Mouse (Mus musculus): ENCODE results near the gene Cntrl. TPM values are rescaled to one million over a fixed set of nuclear protein-coding genes. Genes with fewer than 3 reads are reported as not detected.

Gene Cntrl
- total RNA-seq, 1 experiment = 22.3 TPM

DNA sequence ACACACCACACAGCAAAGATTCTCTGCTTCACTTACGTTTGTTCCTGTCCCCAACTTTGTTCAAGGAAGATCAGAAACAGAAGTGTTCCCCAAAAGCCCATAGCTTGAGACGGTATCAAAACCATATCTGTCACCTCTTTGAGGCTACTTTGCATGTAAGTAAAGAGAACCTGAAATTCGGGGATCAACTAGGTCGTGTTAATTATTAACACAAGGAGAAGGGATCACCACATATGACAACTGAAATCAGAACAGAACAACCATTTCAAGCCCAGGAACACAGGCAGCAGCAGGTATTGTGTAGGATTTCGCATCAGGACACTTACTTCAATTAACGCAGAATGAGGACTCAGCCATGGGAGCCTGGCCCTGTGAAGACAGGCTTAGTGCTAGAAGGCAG, 8.8 kb upstream of the Cntrl start:
- Histone ChIP-seq H3K9me3 (ENCODE audit: control insufficient read depth, insufficient read depth, low read depth, low read length) (no peaks in the 10 kb centered on the region), H3K36me3 (ENCODE audit: control insufficient read depth, insufficient read depth, low read length, poor library complexity, severe bottlenecking) (no peaks in the 10 kb centered on the region), H3K27ac (ENCODE audit: insufficient read depth, low read depth, low read length, poor library complexity, severe bottlenecking) (no peak overlapping the region), H3K4me1 (ENCODE audit: control insufficient read depth in 2 of 2, insufficient read depth in 2 of 2, low read length in 2 of 2, poor library complexity in 1 of 2) (no peaks in the 10 kb centered on the region), H3K4me3 (ENCODE audit: insufficient read depth in 1 of 2, low read depth in 1 of 2, low read length in 2 of 2, poor library complexity in 1 of 2, severe bottlenecking in 1 of 2) (no peak overlapping the region), H3K9ac (ENCODE audit: insufficient read depth, low read depth, low read length, poor library complexity, severe bottlenecking) (no peak overlapping the region)
- no peak for DNase-seq (ENCODE audit: low read depth, low spot score)
- in situ Hi-C loops (cut with MboI; ENCODE audit: low sequenced_read_pairs in 2 of 2, unreplicated experiment in 2 of 2) = loop anchor here in 1 of 2 experiments (25.0 kb wide), 1 partner anchor 263 kb away; the partner anchor contains the start of genes Fbxw2 and Gm34653
- no peak for TF ChIP-seq MAFK (IDR thresholded peaks at IDR 0.05; ENCODE audit: insufficient read depth, low read depth, low read length)
- TF ChIP-seq CHD2 (IDR thresholded peaks at IDR 0.05; ENCODE audit: low read depth, low read length) = no peak
- no peak for TF ChIP-seq ZNF384 (IDR thresholded peaks at IDR 0.05; ENCODE audit: low read depth, low read length)
- TF ChIP-seq HCFC1 (IDR thresholded peaks at IDR 0.05; ENCODE audit: borderline replicate concordance, insufficient read depth, low read length) = no peak
- TF ChIP-seq ZC3H11A (IDR thresholded peaks at IDR 0.05; ENCODE audit: borderline replicate concordance, low read depth, low read length) = no peak

DNA sequence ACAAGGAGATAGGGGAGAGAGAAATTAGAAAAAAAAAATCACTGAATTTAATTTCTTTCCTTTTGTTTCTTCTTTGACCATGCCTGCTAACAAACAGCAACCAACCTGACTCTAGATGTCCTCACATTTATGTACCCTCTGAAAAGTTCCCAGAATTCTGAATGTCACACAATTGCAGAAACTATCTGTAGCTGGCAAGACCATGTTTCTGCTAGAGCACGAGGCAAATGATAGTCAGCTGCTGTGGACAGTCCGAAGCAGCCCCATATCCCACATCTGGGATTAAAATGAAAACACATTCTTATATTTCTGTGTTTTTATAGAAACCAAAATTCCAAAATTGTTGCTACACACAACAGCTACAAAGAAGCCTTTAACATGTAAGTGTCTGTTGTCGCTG, 7.8 kb upstream of the Cntrl start, which contains the start of gene AI182371:
Gene AI182371 (minus strand): TSS at position 101 of the 400 bp plus-strand sequence.
- in situ Hi-C loops (cut with MboI; ENCODE audit: low sequenced_read_pairs in 2 of 2, unreplicated experiment in 2 of 2) = loop anchor here in 1 of 2 experiments (25.0 kb wide), 1 partner anchor 264 kb away; the partner anchor contains the start of genes Fbxw2 and Gm34653
- Histone ChIP-seq H3K27ac (ENCODE audit: insufficient read depth, low read depth, low read length, poor library complexity, severe bottlenecking) (no peak within 1 kb of the TSS), H3K36me3 (ENCODE audit: control insufficient read depth, insufficient read depth, low read length, poor library complexity, severe bottlenecking) (no peaks in the 10 kb centered on the region), H3K9me3 (ENCODE audit: control insufficient read depth, insufficient read depth, low read depth, low read length) (no peaks in the 10 kb centered on the region), H3K9ac (ENCODE audit: insufficient read depth, low read depth, low read length, poor library complexity, severe bottlenecking) (no peak within 1 kb of the TSS), H3K4me1 (ENCODE audit: control insufficient read depth in 2 of 2, insufficient read depth in 2 of 2, low read length in 2 of 2, poor library complexity in 1 of 2) (no peaks in the 10 kb centered on the region), H3K4me3 (ENCODE audit: insufficient read depth in 1 of 2, low read depth in 1 of 2, low read length in 2 of 2, poor library complexity in 1 of 2, severe bottlenecking in 1 of 2) (no peak within 1 kb of the TSS)
- no peak for DNase-seq (ENCODE audit: low read depth, low spot score)
- TF ChIP-seq MAFK (IDR thresholded peaks at IDR 0.05; ENCODE audit: insufficient read depth, low read depth, low read length) (no peak), HCFC1 (IDR thresholded peaks at IDR 0.05; ENCODE audit: borderline replicate concordance, insufficient read depth, low read length) (no peak), CHD2 (IDR thresholded peaks at IDR 0.05; ENCODE audit: low read depth, low read length) (no peak), ZC3H11A (IDR thresholded peaks at IDR 0.05; ENCODE audit: borderline replicate concordance, low read depth, low read length) (no peak), ZNF384 (IDR thresholded peaks at IDR 0.05; ENCODE audit: low read depth, low read length) (no peak)

DNA sequence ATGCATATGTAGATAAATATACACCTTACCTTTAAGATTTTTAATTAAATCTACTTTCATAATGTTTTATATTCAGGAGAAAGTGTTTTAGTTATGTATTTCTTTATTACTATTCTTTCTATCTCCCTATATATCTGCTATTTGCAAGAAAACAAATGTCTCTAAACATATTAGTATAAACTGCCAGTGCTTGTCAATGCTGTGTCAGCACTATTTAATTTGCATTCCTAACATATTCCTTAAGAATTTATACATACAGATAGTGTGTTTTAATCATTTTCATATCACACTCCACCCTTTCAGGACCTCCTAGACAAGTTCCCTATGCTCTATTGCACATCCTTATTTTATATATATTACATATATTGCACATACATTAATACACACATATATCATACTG, 6.5 kb upstream of the Cntrl start:
- DNase-seq (ENCODE audit: low read depth, low spot score) = no peak
- H3K4me3 ChIP-seq (ENCODE audit: insufficient read depth in 1 of 2, low read depth in 1 of 2, low read length in 2 of 2, poor library complexity in 1 of 2, severe bottlenecking in 1 of 2) = no peak overlapping the region
- H3K9ac ChIP-seq (ENCODE audit: insufficient read depth, low read depth, low read length, poor library complexity, severe bottlenecking) = no peak overlapping the region
- H3K27ac ChIP-seq (ENCODE audit: insufficient read depth, low read depth, low read length, poor library complexity, severe bottlenecking) = no peak overlapping the region
- no peaks in the 10 kb centered on the region for H3K9me3 ChIP-seq (ENCODE audit: control insufficient read depth, insufficient read depth, low read depth, low read length)
- H3K4me1 ChIP-seq (ENCODE audit: control insufficient read depth in 2 of 2, insufficient read depth in 2 of 2, low read length in 2 of 2, poor library complexity in 1 of 2) = no peaks in the 10 kb centered on the region
- in situ Hi-C loops (cut with MboI; ENCODE audit: low sequenced_read_pairs in 2 of 2, unreplicated experiment in 2 of 2) = loop anchor here in 1 of 2 experiments (25.0 kb wide), 1 partner anchor 265 kb away; the partner anchor contains the start of genes Fbxw2 and Gm34653
- TF ChIP-seq CHD2 (IDR thresholded peaks at IDR 0.05; ENCODE audit: low read depth, low read length) (no peak), MAFK (IDR thresholded peaks at IDR 0.05; ENCODE audit: insufficient read depth, low read depth, low read length) (peak; percentile 81)
- H3K36me3 ChIP-seq (ENCODE audit: control insufficient read depth, insufficient read depth, low read length, poor library complexity, severe bottlenecking) = no peaks in the 10 kb centered on the region

DNA sequence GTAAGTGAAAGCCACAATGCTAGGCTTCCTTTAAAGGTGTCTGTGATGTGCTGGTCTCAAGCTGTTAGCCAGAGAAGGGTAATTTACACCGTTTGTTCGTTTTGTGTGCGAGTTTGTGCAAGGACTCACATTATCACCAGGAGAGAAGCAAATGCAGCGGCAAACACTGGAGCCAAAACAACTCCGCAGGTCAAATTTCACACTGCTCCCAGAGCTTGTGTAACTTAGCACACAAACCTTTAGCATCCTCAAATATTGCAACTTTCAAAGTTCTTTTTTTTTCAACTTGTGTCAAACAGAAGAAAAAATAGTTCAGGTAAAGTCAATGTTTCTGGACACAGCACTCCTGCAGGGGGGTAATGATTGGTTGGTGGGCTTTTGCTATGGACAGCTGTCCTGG, 5.7 kb upstream of the Cntrl start:
- TF ChIP-seq ZC3H11A (IDR thresholded peaks at IDR 0.05; ENCODE audit: borderline replicate concordance, low read depth, low read length) (no peak), MAFK (IDR thresholded peaks at IDR 0.05; ENCODE audit: insufficient read depth, low read depth, low read length) (no peak), ZNF384 (IDR thresholded peaks at IDR 0.05; ENCODE audit: low read depth, low read length) (no peak)
- H3K9ac ChIP-seq (ENCODE audit: insufficient read depth, low read depth, low read length, poor library complexity, severe bottlenecking) = no peak overlapping the region
- no peaks in the 10 kb centered on the region for H3K9me3 ChIP-seq (ENCODE audit: control insufficient read depth, insufficient read depth, low read depth, low read length)
- H3K36me3 ChIP-seq (ENCODE audit: control insufficient read depth, insufficient read depth, low read length, poor library complexity, severe bottlenecking) = no peaks in the 10 kb centered on the region
- no peak overlapping the region for H3K4me3 ChIP-seq (ENCODE audit: insufficient read depth in 1 of 2, low read depth in 1 of 2, low read length in 2 of 2, poor library complexity in 1 of 2, severe bottlenecking in 1 of 2)
- DNase-seq (ENCODE audit: low read depth, low spot score) = no peak
- H3K27ac ChIP-seq (ENCODE audit: insufficient read depth, low read depth, low read length, poor library complexity, severe bottlenecking) = no peak overlapping the region
- no peaks in the 10 kb centered on the region for H3K4me1 ChIP-seq (ENCODE audit: control insufficient read depth in 2 of 2, insufficient read depth in 2 of 2, low read length in 2 of 2, poor library complexity in 1 of 2)
- in situ Hi-C loops (cut with MboI; ENCODE audit: low sequenced_read_pairs in 2 of 2, unreplicated experiment in 2 of 2) = loop anchor here in 1 of 2 experiments (25.0 kb wide), 1 partner anchor 266 kb away; the partner anchor contains the start of genes Fbxw2 and Gm34653

DNA sequence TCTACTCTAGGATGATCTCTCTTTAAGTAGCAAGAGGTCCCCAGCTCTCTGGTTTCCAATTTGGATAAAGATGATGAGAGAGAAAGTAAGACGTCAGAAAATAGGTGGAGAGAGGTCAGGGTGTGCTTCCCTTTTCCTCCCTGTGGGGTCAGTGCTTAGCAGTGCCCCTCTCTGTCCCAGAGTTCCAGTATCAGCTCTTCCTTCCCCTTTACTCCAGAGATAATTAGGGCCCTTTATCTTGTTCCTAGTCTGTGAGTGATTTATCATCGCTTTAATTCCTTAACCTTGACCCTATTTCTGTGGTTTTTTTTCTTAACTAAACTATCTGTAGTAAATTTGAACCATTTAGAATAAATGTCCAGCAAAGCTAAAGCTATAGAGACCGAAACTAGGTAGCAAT, 4.4 kb upstream of the Cntrl start:
- Histone ChIP-seq H3K9me3 (ENCODE audit: control insufficient read depth, insufficient read depth, low read depth, low read length) (no peaks in the 10 kb centered on the region), H3K27ac (ENCODE audit: insufficient read depth, low read depth, low read length, poor library complexity, severe bottlenecking) (no peak overlapping the region), H3K36me3 (ENCODE audit: control insufficient read depth, insufficient read depth, low read length, poor library complexity, severe bottlenecking) (no peaks in the 10 kb centered on the region), H3K4me1 (ENCODE audit: control insufficient read depth in 2 of 2, insufficient read depth in 2 of 2, low read length in 2 of 2, poor library complexity in 1 of 2) (no peaks in the 10 kb centered on the region), H3K4me3 (ENCODE audit: insufficient read depth in 1 of 2, low read depth in 1 of 2, low read length in 2 of 2, poor library complexity in 1 of 2, severe bottlenecking in 1 of 2) (no peak overlapping the region), H3K9ac (ENCODE audit: insufficient read depth, low read depth, low read length, poor library complexity, severe bottlenecking) (no peak overlapping the region)
- in situ Hi-C loops (cut with MboI; ENCODE audit: low sequenced_read_pairs in 2 of 2, unreplicated experiment in 2 of 2) = loop anchor here in 1 of 2 experiments (25.0 kb wide), 1 partner anchor 268 kb away; the partner anchor contains the start of genes Fbxw2 and Gm34653
- TF ChIP-seq CHD2 (IDR thresholded peaks at IDR 0.05; ENCODE audit: low read depth, low read length) (no peak), ZC3H11A (IDR thresholded peaks at IDR 0.05; ENCODE audit: borderline replicate concordance, low read depth, low read length) (no peak), MAFK (IDR thresholded peaks at IDR 0.05; ENCODE audit: insufficient read depth, low read depth, low read length) (no peak), HCFC1 (IDR thresholded peaks at IDR 0.05; ENCODE audit: borderline replicate concordance, insufficient read depth, low read length) (no peak), ZNF384 (IDR thresholded peaks at IDR 0.05; ENCODE audit: low read depth, low read length) (no peak)
- no peak for DNase-seq (ENCODE audit: low read depth, low spot score)
